Mouse (Mus musculus): ENCODE results near the gene Rps16.

GRCm38 (mm10) chr7:28351676-28352191 is 1.3 kb downstream of the Rps16 start:
- TF ChIP-seq CTCF (IDR thresholded peaks at IDR 0.05) (no peak), EP300 (IDR thresholded peaks at IDR 0.05; ENCODE audit: insufficient read depth, low read depth, low read length) (no peak), POLR2A (IDR thresholded peaks at IDR 0.05; ENCODE audit: insufficient read depth, low read depth, low read length) (no peak)

All from heart, adult 2 months (tissue).